Mouse (Mus musculus) heart, embryonic 13.5 days (tissue): ENCODE results near the gene Mpv17l2. TPM values are rescaled to one million over a fixed set of nuclear protein-coding genes. Genes with fewer than 3 reads are reported as not detected.

Source experiments
- ATAC-seq: fragments of 200-750 bp; cut with Nextera tagmentation; 2 replicates; pipeline ENCODE4 v1.8.0; 2017; ENCODE audit warnings: moderate TSS enrichment; ENCODE audit not compliant: insufficient number of reproducible peaks, low FRiP score, low TSS enrichment; ENCODE audit errors: extremely low read depth
- H3K27ac ChIP-seq: fragments of 300-500 bp; sonication (generic); replicated peaks from 2 replicates; pipeline ENCODE4 v1.5.1; 2015; ENCODE audit warnings: moderate library complexity, mild to moderate bottlenecking, inconsistent platforms
- H3K27me3 ChIP-seq: fragments of 300-500 bp; sonication (generic); replicated peaks from 2 replicates; pipeline ENCODE4 v1.6.1; 2015; ENCODE audit warnings: mild to moderate bottlenecking, inconsistent platforms
- H3K36me3 ChIP-seq: fragments of 300-500 bp; sonication (generic); 2 replicates; pipeline ENCODE4 v1.6.1; 2015; ENCODE audit warnings: mild to moderate bottlenecking, inconsistent platforms
- H3K4me1 ChIP-seq: fragments of 300-500 bp; sonication (generic); 2 replicates; pipeline ENCODE4 v1.6.1; 2015; ENCODE audit warnings: inconsistent platforms
- H3K4me2 ChIP-seq: fragments of 300-500 bp; sonication (generic); 2 replicates; pipeline ENCODE4 v1.6.1; 2015; ENCODE audit warnings: inconsistent platforms, mild to moderate bottlenecking, moderate library complexity
- H3K4me3 ChIP-seq: fragments of 300-500 bp; sonication (generic); 2 replicates; pipeline ENCODE4 v1.5.1; 2015; ENCODE audit warnings: moderate library complexity, mild to moderate bottlenecking, inconsistent platforms
- H3K9ac ChIP-seq: fragments of 300-500 bp; sonication (generic); 2 replicates; pipeline ENCODE4 v1.6.1; 2015; ENCODE audit warnings: inconsistent platforms, mild to moderate bottlenecking, moderate library complexity
- H3K9me3 ChIP-seq: fragments of 300-500 bp; sonication (generic); 2 replicates; pipeline ENCODE4 v1.6.1; 2016; ENCODE audit warnings: inconsistent platforms
- WGBS: fragments of 180-500 bp; shearing (Covaris S2); methylation state at CpG from one replicate; pipeline ENCODE4 v1.1.7; 2015; ENCODE audit warnings: mixed read lengths; 5-methylcytosine and 5-hydroxymethylcytosine counted together
- polyA plus RNA-seq: library from polyadenylated mRNA; unstranded; fragments of >200 nt; fragmentation: Nextera tagmentation; extraction: Ambion mirVana; gene quantifications from 2 replicates; pipeline ENCODE4 v1.2.1, GENCODE M21; 2015

The Mpv17l2 gene
- polyA plus RNA-seq, 1 experiment from 2014 or later, result 41.6 TPM

GRCm38 (mm10) chr8:70772890-70773289 lies 12.1 kb upstream of the Mpv17l2 start:
- no peak overlapping the region for H3K4me2 ChIP-seq

GRCm38 (mm10) chr8:70772075-70772474 lies 11.3 kb upstream of the Mpv17l2 start:
- Histone ChIP-seq H3K4me3 (no peak overlapping the region), H3K36me3 (peaks cover 72% of the 10 kb centered on the region), H3K4me2 (no peak overlapping the region), H3K27me3 (peaks cover 6% of the 10 kb centered on the region; the same call in 1 of the 2 replicates), H3K9ac (0 out of 2 replicates have a peak overlapping the region, but pooled peaks have one; percentile 10), H3K27ac (no peak overlapping the region), H3K9me3 (no peaks in the 10 kb centered on the region), H3K4me1 (peaks cover 35% of the 10 kb centered on the region)
- no peak for ATAC-seq
- 92% methylated on average over 13 of the region's 13 CpGs for WGBS

More at GRCm38 (mm10) chr8:70772890-70773289, 12.1 kb upstream of the Mpv17l2 start:
- 78% methylated on average over 9 of the region's 9 CpGs for WGBS
- Histone ChIP-seq H3K27me3 (no peaks in the 10 kb centered on the region; the same call in 1 of the 2 replicates), H3K36me3 (peaks cover 66% of the 10 kb centered on the region), H3K27ac (no peak overlapping the region), H3K9me3 (no peaks in the 10 kb centered on the region), H3K4me1 (peaks cover 39% of the 10 kb centered on the region), H3K9ac (0 out of 2 replicates have a peak overlapping the region, but pooled peaks have one; percentile 99), H3K4me3 (no peak overlapping the region)
- no peak for ATAC-seq

- Histone ChIP-seq H3K9ac (no peak overlapping the region), H3K4me1 (peaks cover 44% of the 10 kb centered on the region), H3K4me2 (no peak overlapping the region), H3K36me3 (peaks cover 72% of the 10 kb centered on the region), H3K27ac (no peak overlapping the region), H3K9me3 (no peaks in the 10 kb centered on the region), H3K27me3 (peaks cover 6% of the 10 kb centered on the region; the same call in 1 of the 2 replicates), H3K4me3 (no peak overlapping the region)
- 79% methylated on average over 7 of the region's 7 CpGs for WGBS
- ATAC-seq, result no peak
Measured at GRCm38 (mm10) chr8:70771217-70771616, 10.5 kb upstream of the Mpv17l2 start.

- no peak overlapping the region for H3K27ac ChIP-seq
- no peak for ATAC-seq
- H3K4me3 ChIP-seq, result no peak overlapping the region
- H3K4me2 ChIP-seq, result no peak overlapping the region
- no peaks in the 10 kb centered on the region for H3K9me3 ChIP-seq
- peaks cover 6% of the 10 kb centered on the region; the same call in 1 of the 2 replicates for H3K27me3 ChIP-seq
- H3K4me1 ChIP-seq, result peaks cover 45% of the 10 kb centered on the region
- H3K36me3 ChIP-seq, result peaks cover 72% of the 10 kb centered on the region
- WGBS, result 93% methylated on average over 13 of the region's 13 CpGs
- no peak overlapping the region for H3K9ac ChIP-seq
Measured at GRCm38 (mm10) chr8:70770748-70771147, 10.0 kb upstream of the Mpv17l2 start.

- Histone ChIP-seq H3K4me1 (peaks cover 45% of the 10 kb centered on the region), H3K27me3 (peaks cover 6% of the 10 kb centered on the region; the same call in 1 of the 2 replicates), H3K4me3 (no peak overlapping the region), H3K36me3 (peaks cover 70% of the 10 kb centered on the region), H3K9ac (no peak overlapping the region), H3K9me3 (no peaks in the 10 kb centered on the region), H3K27ac (no peak overlapping the region), H3K4me2 (no peak overlapping the region)
- ATAC-seq, result no peak
- WGBS, result 67% methylated on average over 12 of the region's 12 CpGs
Measured at GRCm38 (mm10) chr8:70769858-70770257, 9.1 kb upstream of the Mpv17l2 start.

GRCm38 (mm10) chr8:70769359-70769758 lies 8.6 kb upstream of the Mpv17l2 start:
- H3K27ac ChIP-seq, result no peak overlapping the region
- H3K4me3 ChIP-seq, result no peak overlapping the region
- H3K36me3 ChIP-seq, result peaks cover 65% of the 10 kb centered on the region
- H3K4me1 ChIP-seq, result peaks cover 40% of the 10 kb centered on the region
- H3K9me3 ChIP-seq, result no peaks in the 10 kb centered on the region
- 5% methylated on average over 26 of the region's 26 CpGs for WGBS
- no peak overlapping the region for H3K9ac ChIP-seq
- ATAC-seq, result no peak
- H3K27me3 ChIP-seq, result peaks cover 6% of the 10 kb centered on the region; the same call in 1 of the 2 replicates
- no peak overlapping the region for H3K4me2 ChIP-seq

GRCm38 (mm10) chr8:70768956-70769355 lies 8.2 kb upstream of the Mpv17l2 start:
- Histone ChIP-seq H3K4me1 (peaks cover 36% of the 10 kb centered on the region), H3K9me3 (no peaks in the 10 kb centered on the region), H3K36me3 (peaks cover 61% of the 10 kb centered on the region), H3K27ac (no peak overlapping the region), H3K4me3 (no peak overlapping the region), H3K9ac (no peak overlapping the region), H3K4me2 (no peak overlapping the region), H3K27me3 (peaks cover 6% of the 10 kb centered on the region; the same call in 1 of the 2 replicates)
- 76% methylated on average over 16 of the region's 16 CpGs for WGBS
- no peak for ATAC-seq

GRCm38 (mm10) chr8:70768231-70768776 lies 7.6 kb upstream of the Mpv17l2 start:
- H3K9me3 ChIP-seq, result no peaks in the 10 kb centered on the region
- H3K4me1 ChIP-seq, result peaks cover 30% of the 10 kb centered on the region
- 91% methylated on average over 32 of the region's 32 CpGs for WGBS
- no peak overlapping the region for H3K27ac ChIP-seq
- peaks cover 61% of the 10 kb centered on the region for H3K36me3 ChIP-seq
- ATAC-seq, result no peak
- H3K4me3 ChIP-seq, result no peak overlapping the region
- H3K4me2 ChIP-seq, result no peak overlapping the region
- H3K27me3 ChIP-seq, result peaks cover 6% of the 10 kb centered on the region; the same call in 1 of the 2 replicates
- H3K9ac ChIP-seq, result no peak overlapping the region

- peaks cover 22% of the 10 kb centered on the region for H3K4me1 ChIP-seq
- H3K36me3 ChIP-seq, result peaks cover 57% of the 10 kb centered on the region
- H3K4me2 ChIP-seq, result no peak overlapping the region
- no peak overlapping the region for H3K4me3 ChIP-seq
- 80% methylated on average over 6 of the region's 6 CpGs for WGBS
- H3K9ac ChIP-seq, result peak overlapping the region; percentile 82; the same call in 1 of the 2 replicates
- H3K27ac ChIP-seq, result no peak overlapping the region
- no peaks in the 10 kb centered on the region for H3K9me3 ChIP-seq
- ATAC-seq, result no peak
- H3K27me3 ChIP-seq, result peaks cover 6% of the 10 kb centered on the region; the same call in 1 of the 2 replicates
Measured at GRCm38 (mm10) chr8:70767503-70767902, 6.8 kb upstream of the Mpv17l2 start.

GRCm38 (mm10) chr8:70766571-70767440 lies 6.1 kb upstream of the Mpv17l2 start:
- Histone ChIP-seq H3K9ac (peak overlapping the region; percentile 82), H3K4me2 (peak overlapping the region; percentile 91), H3K4me1 (peaks cover 22% of the 10 kb centered on the region), H3K27me3 (peaks cover 6% of the 10 kb centered on the region; the same call in 1 of the 2 replicates), H3K36me3 (peaks cover 50% of the 10 kb centered on the region), H3K27ac (peak overlapping the region; percentile 34), H3K4me3 (peak overlapping the region; percentile 56), H3K9me3 (no peaks in the 10 kb centered on the region)
- peak; percentile 40; the same call in 1 of the 2 replicates for ATAC-seq
- WGBS, result 8% methylated on average over 21 of the region's 21 CpGs

GRCm38 (mm10) chr8:70765838-70766570 lies 5.3 kb upstream of the Mpv17l2 start:
- Histone ChIP-seq H3K9ac (peak overlapping the region; percentile 82), H3K4me1 (peaks cover 30% of the 10 kb centered on the region), H3K4me3 (peak overlapping the region; percentile 56), H3K27ac (no peak overlapping the region; the same call in 1 of the 2 replicates), H3K36me3 (peaks cover 42% of the 10 kb centered on the region), H3K9me3 (no peaks in the 10 kb centered on the region), H3K27me3 (peaks cover 6% of the 10 kb centered on the region; the same call in 1 of the 2 replicates), H3K4me2 (peak overlapping the region; percentile 91)
- no peak for ATAC-seq
- 3% methylated on average over 34 of the region's 34 CpGs for WGBS
